Mouse (Mus musculus): ENCODE measurements around the gene Msi2. TPM values are rescaled to one million over a fixed set of nuclear protein-coding genes. Genes with fewer than 3 reads are reported as not detected.
A peak's percentile ranks its signal among the peaks of the same experiment; 100 is the strongest.

Msi2 gene
- polyA plus RNA-seq (2015; fragmentation: Nextera tagmentation; extraction: Ambion mirVana), result 38.5 and 41.0 TPM in 2 replicates

DNA sequence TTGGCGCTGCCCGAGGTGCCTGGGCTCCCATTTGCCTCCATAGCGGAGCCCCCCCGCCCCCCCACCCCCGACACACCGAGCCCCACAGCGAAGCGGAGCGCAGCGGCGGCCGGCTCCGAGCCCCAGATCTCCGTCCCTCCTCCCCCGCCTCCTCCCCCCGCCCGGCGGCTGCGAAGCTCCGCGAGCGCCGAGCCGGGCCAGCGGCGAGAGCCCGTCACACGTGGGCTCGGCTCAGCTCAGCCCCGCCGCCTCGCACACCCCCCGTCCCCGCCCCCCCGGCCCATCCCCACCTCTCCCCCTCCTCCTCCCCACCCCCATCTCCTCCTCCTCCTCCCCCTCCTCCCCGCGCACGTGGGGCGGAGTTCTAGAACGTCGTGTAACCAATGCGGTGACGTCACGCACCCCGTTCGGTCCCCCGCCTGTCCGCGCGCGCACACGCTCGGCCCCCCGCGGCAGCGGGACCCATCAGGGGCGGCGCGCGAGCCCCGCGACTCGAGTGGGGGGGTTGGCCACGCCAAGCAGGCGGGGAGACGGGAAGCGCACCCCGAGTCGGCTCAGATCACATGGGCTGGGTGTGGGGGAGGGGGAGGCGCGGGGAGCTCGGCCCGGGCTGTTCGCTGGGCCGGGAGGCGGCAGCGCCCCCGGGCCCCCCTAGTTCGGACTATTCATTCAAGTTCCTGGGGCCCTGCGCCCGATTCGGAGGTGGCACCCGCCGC is at the start of gene Msi2:
Gene Msi2 (minus strand): TSS at position 464 of the 716 bp plus-strand sequence.
- peaks cover 57% of the 10 kb centered on the region for H3K4me1 ChIP-seq (replicated peaks)
- H3K36me3 ChIP-seq, result no peaks in the 10 kb centered on the region
- H3K27me3 ChIP-seq, result 0 out of 2 replicates have a peak, but pooled peaks cover 2% of the 10 kb centered on the region
- H3K27ac ChIP-seq, result peak within 1 kb of the TSS; percentile 93
- H3K9ac ChIP-seq (replicated peaks), result peak within 1 kb of the TSS; percentile 99
- peak within 1 kb of the TSS; percentile 87 for H3K4me2 ChIP-seq (replicated peaks)
- no peaks in the 10 kb centered on the region for H3K9me3 ChIP-seq
- peak; percentile 85 for ATAC-seq
- H3K4me3 ChIP-seq (replicated peaks), result peak within 1 kb of the TSS; percentile 93
- 1% methylated on average over 28 of the region's 84 CpGs for WGBS

DNA sequence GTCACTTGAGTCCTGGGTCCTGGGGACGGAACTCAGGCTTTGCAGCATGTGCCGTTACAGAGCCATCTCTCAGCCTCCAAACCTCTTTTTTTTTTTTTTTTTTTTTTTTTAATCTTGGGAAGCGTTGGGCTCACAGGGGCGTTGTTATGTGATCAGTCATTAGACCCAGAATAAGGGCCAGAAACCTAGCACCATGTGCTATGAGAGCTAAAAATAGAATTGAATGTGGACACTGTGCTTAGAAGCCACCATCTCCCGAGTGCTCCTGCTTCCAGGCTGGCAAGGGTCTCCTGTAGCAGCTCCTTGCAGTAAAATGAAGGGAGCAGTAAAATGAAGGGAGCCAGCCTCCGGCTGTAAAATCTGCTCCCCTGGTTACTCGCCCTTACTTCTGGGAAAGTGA is 47.3 kb upstream of the Msi2 start:
- Histone ChIP-seq H3K9me3 (no peaks in the 10 kb centered on the region), H3K27me3 (no peaks in the 10 kb centered on the region), H3K4me2 (replicated peaks) (no peak overlapping the region), H3K36me3 (no peaks in the 10 kb centered on the region), H3K27ac (no peak overlapping the region), H3K4me3 (replicated peaks) (no peak overlapping the region), H3K9ac (replicated peaks) (no peak overlapping the region), H3K4me1 (replicated peaks) (peaks cover 23% of the 10 kb centered on the region)
- 53% methylated on average over 7 of the region's 7 CpGs for WGBS
- ATAC-seq, result no peak

DNA sequence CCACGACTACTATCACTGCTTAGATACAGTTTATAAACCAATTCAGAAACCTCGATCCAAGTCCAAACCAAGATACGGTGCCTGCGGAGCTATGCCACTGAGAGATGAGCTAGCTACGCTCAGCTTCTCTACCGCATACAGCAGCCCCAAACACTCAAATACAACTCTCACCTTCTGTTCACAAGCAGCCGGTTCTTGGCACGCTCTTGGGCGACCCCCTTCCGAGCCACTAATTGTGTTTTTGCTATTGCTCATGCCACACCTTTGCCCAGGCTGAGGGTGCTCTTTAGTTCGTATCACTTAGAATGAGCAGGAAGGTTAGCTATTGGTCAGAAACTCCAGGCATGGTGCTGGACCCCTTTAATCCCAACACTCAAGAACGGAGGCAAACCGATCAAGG is 45.1 kb upstream of the Msi2 start:
- ATAC-seq, result no peak
- 91% methylated on average over 13 of the region's 13 CpGs for WGBS
- Histone ChIP-seq H3K9me3 (no peaks in the 10 kb centered on the region), H3K27me3 (no peaks in the 10 kb centered on the region), H3K27ac (no peak overlapping the region), H3K4me2 (replicated peaks) (no peak overlapping the region), H3K4me3 (replicated peaks) (no peak overlapping the region), H3K36me3 (no peaks in the 10 kb centered on the region), H3K4me1 (replicated peaks) (peaks cover 28% of the 10 kb centered on the region), H3K9ac (replicated peaks) (no peak overlapping the region)

DNA sequence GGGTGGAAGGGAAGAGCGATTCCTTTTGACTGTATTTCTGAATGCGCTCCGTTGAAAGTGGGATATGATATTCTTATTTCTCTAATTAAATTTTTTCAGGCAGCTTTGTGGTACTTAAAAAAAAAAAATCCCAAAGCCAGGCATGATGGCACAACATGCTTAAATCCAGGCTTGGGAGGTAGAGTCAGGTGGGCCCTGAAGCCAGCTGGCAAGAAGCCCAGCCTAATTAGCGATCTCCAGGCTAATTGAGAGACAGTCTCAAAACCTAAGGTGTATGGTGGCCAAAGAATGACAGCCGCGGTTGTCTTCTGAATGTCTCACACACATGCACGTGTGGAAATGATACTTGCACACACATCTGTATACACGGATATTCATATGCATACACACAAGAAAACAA is 41.2 kb upstream of the Msi2 start:
- 85% methylated on average over 8 of the region's 8 CpGs for WGBS
- Histone ChIP-seq H3K27ac (peak overlapping the region; percentile 26; the same call in 1 of the 2 replicates), H3K4me2 (replicated peaks) (no peak overlapping the region), H3K4me1 (replicated peaks) (peaks cover 19% of the 10 kb centered on the region), H3K27me3 (no peaks in the 10 kb centered on the region), H3K9me3 (no peaks in the 10 kb centered on the region), H3K9ac (replicated peaks) (no peak overlapping the region), H3K4me3 (replicated peaks) (no peak overlapping the region), H3K36me3 (no peaks in the 10 kb centered on the region)
- no peak for ATAC-seq

DNA sequence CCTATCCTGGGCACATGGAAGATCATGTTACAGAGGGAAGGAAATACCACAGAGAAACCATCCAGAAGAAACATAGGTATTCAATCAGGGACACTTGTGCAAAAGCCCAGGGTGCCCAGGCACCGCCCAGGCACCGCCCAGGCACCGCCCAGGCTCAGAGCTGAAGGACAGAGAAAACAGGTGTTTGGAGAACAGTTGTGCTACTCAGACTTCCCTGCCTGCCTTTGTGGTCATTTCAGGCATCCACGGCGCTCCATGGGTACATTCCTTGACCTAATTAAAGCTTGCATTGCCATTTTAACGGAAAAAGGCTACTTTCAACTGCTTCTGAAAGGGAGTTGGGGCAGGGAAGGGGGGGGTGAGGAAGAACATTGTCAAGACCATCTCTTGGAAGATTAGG is 40.1 kb upstream of the Msi2 start:
- Histone ChIP-seq H3K9me3 (no peaks in the 10 kb centered on the region), H3K9ac (replicated peaks) (no peak overlapping the region), H3K4me2 (replicated peaks) (no peak overlapping the region), H3K4me1 (replicated peaks) (peaks cover 14% of the 10 kb centered on the region), H3K27me3 (no peaks in the 10 kb centered on the region), H3K27ac (no peak overlapping the region), H3K4me3 (replicated peaks) (no peak overlapping the region), H3K36me3 (no peaks in the 10 kb centered on the region)
- 47% methylated on average over 6 of the region's 6 CpGs for whole genome bisulfite sequencing
- no peak for ATAC-seq

DNA sequence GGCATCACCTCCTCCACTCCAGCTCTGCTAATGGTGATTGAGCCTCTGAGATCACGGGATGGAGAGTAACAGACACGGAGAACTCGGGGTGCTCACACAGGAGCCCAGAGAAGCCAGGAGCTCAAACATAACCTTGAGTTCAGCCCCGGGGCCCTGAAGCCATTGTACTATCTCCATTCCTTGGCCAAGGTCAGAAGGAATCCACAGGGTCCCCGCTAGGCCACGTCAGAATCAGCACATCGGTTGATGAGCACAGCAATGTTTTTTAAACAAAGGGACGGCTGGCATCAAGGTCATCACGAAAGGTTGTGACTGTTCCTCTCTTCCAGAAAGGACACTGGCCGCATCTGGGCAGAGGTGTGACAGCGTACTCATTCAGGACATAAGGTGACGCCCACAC is 27.0 kb upstream of the Msi2 start:
- H3K27ac ChIP-seq, result no peak overlapping the region
- H3K4me3 ChIP-seq (replicated peaks), result no peak overlapping the region
- no peaks in the 10 kb centered on the region for H3K4me1 ChIP-seq (replicated peaks)
- H3K36me3 ChIP-seq, result no peaks in the 10 kb centered on the region
- ATAC-seq, result no peak
- 0 out of 2 replicates have a peak overlapping the region, but pooled peaks have one; percentile 11 for H3K9ac ChIP-seq (replicated peaks)
- no peaks in the 10 kb centered on the region for H3K27me3 ChIP-seq
- H3K9me3 ChIP-seq, result no peaks in the 10 kb centered on the region
- H3K4me2 ChIP-seq (replicated peaks), result no peak overlapping the region
- WGBS, result 88% methylated on average over 12 of the region's 12 CpGs

DNA sequence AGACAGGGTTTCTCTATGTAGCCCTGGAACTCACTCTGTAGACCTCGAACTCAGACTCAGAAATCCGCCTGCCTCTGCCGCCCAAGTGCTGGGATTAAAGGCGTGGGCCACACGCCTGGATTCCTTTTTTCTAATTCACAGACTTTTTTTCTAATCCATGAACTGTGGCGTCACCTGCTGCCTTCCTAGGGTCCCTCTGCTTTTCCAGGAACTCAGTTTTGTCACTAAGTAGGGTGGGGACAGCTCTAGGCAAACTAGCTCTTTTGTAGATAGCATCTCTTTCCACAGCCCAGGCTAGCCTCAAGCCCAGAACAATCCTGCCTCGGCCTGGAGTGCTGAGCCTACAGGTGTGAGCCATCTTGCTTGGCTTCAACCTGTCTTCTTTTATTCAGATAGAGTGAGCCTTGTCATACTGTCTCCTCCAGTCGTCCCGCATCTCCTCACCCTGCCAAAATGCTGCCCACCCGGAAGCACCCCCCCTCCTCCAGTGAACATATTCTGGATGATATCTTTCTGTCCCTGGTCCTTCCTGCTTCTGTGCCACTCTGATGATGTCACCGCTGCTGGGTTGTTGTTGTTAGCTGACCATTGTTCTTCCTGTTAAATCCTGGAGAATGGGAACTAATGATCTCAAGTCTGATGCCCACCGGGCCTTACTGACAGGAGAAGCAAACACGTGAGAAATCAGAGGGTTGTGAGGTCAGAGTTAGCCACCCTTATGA is 21.4 kb upstream of the Msi2 start:
- H3K9me3 ChIP-seq, result no peaks in the 10 kb centered on the region
- no peaks in the 10 kb centered on the region for H3K4me1 ChIP-seq (replicated peaks)
- no peak overlapping the region for H3K4me2 ChIP-seq (replicated peaks)
- no peak overlapping the region for H3K4me3 ChIP-seq (replicated peaks)
- 92% methylated on average over 13 of the region's 13 CpGs for WGBS
- no peaks in the 10 kb centered on the region for H3K36me3 ChIP-seq
- H3K27ac ChIP-seq, result no peak overlapping the region
- no peak for ATAC-seq
- H3K27me3 ChIP-seq, result no peaks in the 10 kb centered on the region
- H3K9ac ChIP-seq (replicated peaks), result no peak overlapping the region

DNA sequence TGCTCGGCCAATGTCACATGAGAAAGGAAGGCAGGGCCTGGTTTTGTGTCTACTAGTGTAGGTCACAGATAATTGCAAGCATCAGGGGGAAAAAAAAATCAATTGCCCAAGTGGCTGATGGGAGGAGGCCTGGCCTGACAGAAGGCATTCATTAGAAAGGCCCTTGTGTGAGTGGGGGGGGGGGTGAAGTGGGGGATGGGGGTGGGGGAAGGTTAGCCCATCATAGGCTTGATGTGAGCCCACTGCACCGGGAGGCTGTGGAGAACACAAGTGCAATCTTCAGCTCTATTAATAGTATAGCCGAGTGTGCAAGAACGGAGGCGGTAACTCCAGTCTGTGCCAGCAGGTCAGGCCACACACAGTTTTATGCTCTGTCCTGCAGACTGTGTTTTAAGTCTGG is 11.1 kb upstream of the Msi2 start:
- Histone ChIP-seq H3K27ac (0 out of 2 replicates have a peak overlapping the region, but pooled peaks have one; percentile 21), H3K4me1 (replicated peaks) (peaks cover 17% of the 10 kb centered on the region), H3K9me3 (no peaks in the 10 kb centered on the region), H3K36me3 (no peaks in the 10 kb centered on the region), H3K9ac (replicated peaks) (no peak overlapping the region), H3K4me2 (replicated peaks) (no peak overlapping the region), H3K27me3 (no peaks in the 10 kb centered on the region), H3K4me3 (replicated peaks) (no peak overlapping the region)
- ATAC-seq, result 0 out of 2 replicates have a peak, but pooled peaks have one; percentile 62
- WGBS, result 29% methylated on average over 5 of the region's 5 CpGs

DNA sequence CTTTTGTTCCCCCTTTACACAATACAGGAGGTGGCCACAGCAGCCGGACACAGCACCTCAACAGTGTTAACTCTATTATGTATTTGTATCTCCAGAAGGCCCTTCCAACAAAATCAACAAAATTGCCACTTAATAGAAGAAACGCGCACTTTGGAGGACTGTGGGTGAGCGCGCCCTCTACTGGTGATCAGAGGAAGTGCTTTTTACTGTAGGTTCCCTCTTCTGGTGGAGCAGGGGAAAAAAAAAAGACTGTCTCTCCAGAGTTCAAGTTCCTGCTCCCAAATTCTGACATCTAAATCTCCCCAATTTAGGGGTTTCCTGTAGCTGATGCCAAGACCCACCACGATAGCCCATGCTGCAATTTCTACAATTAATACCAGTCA is 10.2 kb upstream of the Msi2 start:
- Histone ChIP-seq H3K4me1 (replicated peaks) (peaks cover 17% of the 10 kb centered on the region), H3K27ac (no peak overlapping the region), H3K9ac (replicated peaks) (no peak overlapping the region), H3K27me3 (no peaks in the 10 kb centered on the region), H3K4me2 (replicated peaks) (no peak overlapping the region), H3K36me3 (no peaks in the 10 kb centered on the region), H3K9me3 (no peaks in the 10 kb centered on the region), H3K4me3 (replicated peaks) (no peak overlapping the region)
- no peak; the same call in 1 of the 2 replicates for ATAC-seq
- WGBS, result 1% methylated on average over 6 of the region's 6 CpGs

DNA sequence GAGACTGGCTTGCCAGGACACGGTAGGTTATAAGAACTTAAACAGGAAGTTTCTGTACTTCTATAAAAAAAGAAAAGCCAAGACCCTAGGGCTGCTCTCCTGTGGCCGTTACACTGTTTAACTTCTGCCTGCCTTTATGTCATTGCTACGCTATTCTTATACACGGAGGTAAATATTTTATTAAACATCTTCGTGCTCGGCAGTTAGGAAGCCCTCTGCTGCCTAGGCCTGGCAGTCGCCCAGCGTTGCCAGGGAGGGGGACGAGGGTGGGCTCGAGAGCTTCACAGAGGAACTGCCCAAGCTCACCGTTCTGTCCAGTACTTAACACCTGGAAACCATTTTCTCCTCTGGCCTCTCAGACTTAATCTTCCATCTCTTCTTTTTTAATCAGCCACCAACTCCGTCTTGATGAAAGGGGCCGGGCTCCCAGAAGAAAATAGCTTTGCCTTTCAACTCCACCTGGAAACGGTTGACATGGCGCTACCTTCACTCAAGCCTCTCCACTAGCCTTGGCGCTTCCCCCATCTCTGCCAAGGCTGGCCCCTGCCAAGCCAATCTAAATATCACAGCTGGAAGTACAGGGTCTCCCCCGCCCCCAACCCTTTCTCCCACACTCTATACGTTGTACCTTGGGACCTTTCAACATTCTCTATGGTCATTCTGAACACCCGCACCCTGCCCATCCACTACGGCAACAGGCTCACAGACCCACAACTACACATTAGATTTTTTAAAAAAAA is 9.6 kb upstream of the Msi2 start:
- 61% methylated on average over 20 of the region's 20 CpGs for WGBS
- Histone ChIP-seq H3K4me1 (replicated peaks) (peaks cover 17% of the 10 kb centered on the region), H3K27ac (no peak overlapping the region), H3K36me3 (no peaks in the 10 kb centered on the region), H3K4me3 (replicated peaks) (no peak overlapping the region), H3K9ac (replicated peaks) (no peak overlapping the region), H3K9me3 (no peaks in the 10 kb centered on the region), H3K27me3 (no peaks in the 10 kb centered on the region), H3K4me2 (replicated peaks) (no peak overlapping the region)
- peak; percentile 53 for ATAC-seq

DNA sequence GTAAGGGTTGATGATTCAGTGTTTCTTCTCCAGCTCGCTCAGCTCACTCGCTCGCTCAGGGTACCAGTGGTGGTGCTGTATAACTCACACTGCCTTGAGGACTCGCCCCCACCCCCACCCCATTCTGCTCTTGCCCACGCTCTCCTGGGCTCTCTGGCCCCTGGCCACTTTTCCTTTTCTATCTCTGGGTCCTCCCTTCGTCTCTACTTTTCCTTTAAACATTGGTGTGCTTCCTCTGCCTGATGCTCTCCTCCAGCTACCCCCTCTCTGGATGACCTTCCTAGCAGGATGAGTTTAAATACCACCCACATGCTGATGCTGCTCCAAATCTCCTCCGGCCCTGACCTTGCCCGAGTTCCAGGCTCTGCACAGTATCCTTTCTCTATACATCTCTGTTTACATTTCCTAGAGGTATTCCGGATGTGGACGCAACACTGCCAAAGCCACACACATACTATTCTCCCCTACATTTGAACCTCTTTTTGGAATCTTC is 2.9 kb upstream of the Msi2 start:
- H3K4me3 ChIP-seq (replicated peaks), result no peak overlapping the region
- H3K9ac ChIP-seq (replicated peaks), result no peak overlapping the region
- 53% methylated on average over 10 of the region's 10 CpGs for WGBS
- no peaks in the 10 kb centered on the region for H3K36me3 ChIP-seq
- ATAC-seq, result no peak
- H3K9me3 ChIP-seq, result no peaks in the 10 kb centered on the region
- no peak overlapping the region for H3K27ac ChIP-seq
- no peak overlapping the region for H3K4me2 ChIP-seq (replicated peaks)
- peaks cover 28% of the 10 kb centered on the region for H3K4me1 ChIP-seq (replicated peaks)
- H3K27me3 ChIP-seq, result 0 out of 2 replicates have a peak, but pooled peaks cover 2% of the 10 kb centered on the region

Data from midbrain, embryonic 13.5 days (tissue).